Mouse (Mus musculus): ENCODE results near the gene Fam189a1. TPM values are rescaled to one million over a fixed set of nuclear protein-coding genes. Genes with fewer than 3 reads are reported as not detected.

The Fam189a1 gene
- polyA plus RNA-seq, 1 experiment, result 17.1 TPM

GRCm38 (mm10) chr7:64997743-64998142 lies 158.6 kb downstream of the Fam189a1 start:
- Histone ChIP-seq H3K27me3 (ENCODE audit: control insufficient read depth, insufficient read depth, low read length) (no peaks in the 10 kb centered on the region), H3K27ac (ENCODE audit: insufficient read depth, low read length) (no peak overlapping the region), H3K4me1 (ENCODE audit: control insufficient read depth, insufficient read depth, low read length) (no peaks in the 10 kb centered on the region), H3K4me3 (replicated peaks; ENCODE audit: insufficient read depth, low read depth, low read length) (no peak overlapping the region)
- WGBS, result 87% methylated on average over 5 of the region's 5 CpGs
- TF ChIP-seq CTCF (IDR thresholded peaks at IDR 0.05; ENCODE audit: borderline replicate concordance, insufficient read depth, low read depth, low read length), result no peak
- TF ChIP-seq POLR2A (IDR thresholded peaks at IDR 0.05; ENCODE audit: borderline replicate concordance, insufficient read depth, low read length), result no peak
- DNase-seq, result no peak

GRCm38 (mm10) chr7:64995946-64996444 lies 160.4 kb downstream of the Fam189a1 start:
- H3K27ac ChIP-seq (ENCODE audit: insufficient read depth, low read length), result no peak overlapping the region
- DNase-seq, result no peak
- H3K4me1 ChIP-seq (ENCODE audit: control insufficient read depth, insufficient read depth, low read length), result no peaks in the 10 kb centered on the region
- no peaks in the 10 kb centered on the region for H3K27me3 ChIP-seq (ENCODE audit: control insufficient read depth, insufficient read depth, low read length)
- TF ChIP-seq CTCF (IDR thresholded peaks at IDR 0.05; ENCODE audit: borderline replicate concordance, insufficient read depth, low read depth, low read length), result no peak
- TF ChIP-seq POLR2A (IDR thresholded peaks at IDR 0.05; ENCODE audit: borderline replicate concordance, insufficient read depth, low read length), result no peak
- no peak overlapping the region for H3K4me3 ChIP-seq (replicated peaks; ENCODE audit: insufficient read depth, low read depth, low read length)
- WGBS, result 56% methylated on average over 8 of the region's 8 CpGs

GRCm38 (mm10) chr7:64989406-64989805 lies 167.0 kb downstream of the Fam189a1 start:
- Histone ChIP-seq H3K4me3 (replicated peaks; ENCODE audit: insufficient read depth, low read depth, low read length) (no peak overlapping the region), H3K27ac (ENCODE audit: insufficient read depth, low read length) (no peak overlapping the region), H3K4me1 (ENCODE audit: control insufficient read depth, insufficient read depth, low read length) (peaks cover 4% of the 10 kb centered on the region; the same call in 1 of the 2 replicates), H3K27me3 (ENCODE audit: control insufficient read depth, insufficient read depth, low read length) (no peaks in the 10 kb centered on the region)
- DNase-seq, result no peak
- no peak for TF ChIP-seq POLR2A (IDR thresholded peaks at IDR 0.05; ENCODE audit: borderline replicate concordance, insufficient read depth, low read length)
- TF ChIP-seq CTCF (IDR thresholded peaks at IDR 0.05; ENCODE audit: borderline replicate concordance, insufficient read depth, low read depth, low read length), result no peak
- 88% methylated on average over 4 of the region's 4 CpGs for WGBS

- H3K4me1 ChIP-seq (ENCODE audit: control insufficient read depth, insufficient read depth, low read length), result peaks cover 4% of the 10 kb centered on the region
- TF ChIP-seq CTCF (IDR thresholded peaks at IDR 0.05; ENCODE audit: borderline replicate concordance, insufficient read depth, low read depth, low read length), result no peak
- TF ChIP-seq POLR2A (IDR thresholded peaks at IDR 0.05; ENCODE audit: borderline replicate concordance, insufficient read depth, low read length), result no peak
- no peak overlapping the region for H3K4me3 ChIP-seq (replicated peaks; ENCODE audit: insufficient read depth, low read depth, low read length)
- no peak for DNase-seq
- no peak overlapping the region for H3K27ac ChIP-seq (ENCODE audit: insufficient read depth, low read length)
- H3K27me3 ChIP-seq (ENCODE audit: control insufficient read depth, insufficient read depth, low read length), result no peaks in the 10 kb centered on the region
- 99% methylated on average over 2 of the region's 2 CpGs for WGBS
Measured at GRCm38 (mm10) chr7:64988015-64988414, 168.4 kb downstream of the Fam189a1 start.

GRCm38 (mm10) chr7:64984468-64985120 lies 171.8 kb downstream of the Fam189a1 start:
- Histone ChIP-seq H3K27ac (ENCODE audit: insufficient read depth, low read length) (no peak overlapping the region), H3K27me3 (ENCODE audit: control insufficient read depth, insufficient read depth, low read length) (no peaks in the 10 kb centered on the region), H3K4me1 (ENCODE audit: control insufficient read depth, insufficient read depth, low read length) (peaks cover 7% of the 10 kb centered on the region), H3K4me3 (replicated peaks; ENCODE audit: insufficient read depth, low read depth, low read length) (no peak overlapping the region)
- DNase-seq, result peak; percentile 32 to 40
- no peak for TF ChIP-seq POLR2A (IDR thresholded peaks at IDR 0.05; ENCODE audit: borderline replicate concordance, insufficient read depth, low read length)
- TF ChIP-seq CTCF (IDR thresholded peaks at IDR 0.05; ENCODE audit: borderline replicate concordance, insufficient read depth, low read depth, low read length), result no peak
- 29% methylated on average over 22 of the region's 22 CpGs for whole genome bisulfite sequencing

GRCm38 (mm10) chr7:64981511-64982235 lies 174.7 kb downstream of the Fam189a1 start:
- H3K27ac ChIP-seq (ENCODE audit: insufficient read depth, low read length), result no peak overlapping the region
- WGBS, result 19% methylated on average over 2 of the region's 2 CpGs
- H3K27me3 ChIP-seq (ENCODE audit: control insufficient read depth, insufficient read depth, low read length), result no peaks in the 10 kb centered on the region
- H3K4me1 ChIP-seq (ENCODE audit: control insufficient read depth, insufficient read depth, low read length), result peaks cover 7% of the 10 kb centered on the region
- no peak for DNase-seq
- no peak overlapping the region for H3K4me3 ChIP-seq (replicated peaks; ENCODE audit: insufficient read depth, low read depth, low read length)
- TF ChIP-seq POLR2A (IDR thresholded peaks at IDR 0.05; ENCODE audit: borderline replicate concordance, insufficient read depth, low read length) (no peak), CTCF (IDR thresholded peaks at IDR 0.05; ENCODE audit: borderline replicate concordance, insufficient read depth, low read depth, low read length) (no peak)

GRCm38 (mm10) chr7:64973590-64974262 lies 182.6 kb downstream of the Fam189a1 start:
- Histone ChIP-seq H3K27me3 (ENCODE audit: control insufficient read depth, insufficient read depth, low read length) (no peaks in the 10 kb centered on the region), H3K4me1 (ENCODE audit: control insufficient read depth, insufficient read depth, low read length) (no peaks in the 10 kb centered on the region), H3K4me3 (replicated peaks; ENCODE audit: insufficient read depth, low read depth, low read length) (no peak overlapping the region), H3K27ac (ENCODE audit: insufficient read depth, low read length) (no peak overlapping the region)
- WGBS, result 37% methylated on average over 4 of the region's 4 CpGs
- TF ChIP-seq CTCF (IDR thresholded peaks at IDR 0.05; ENCODE audit: borderline replicate concordance, insufficient read depth, low read depth, low read length), result no peak
- TF ChIP-seq POLR2A (IDR thresholded peaks at IDR 0.05; ENCODE audit: borderline replicate concordance, insufficient read depth, low read length), result no peak
- no peak for DNase-seq
